Mouse (Mus musculus): Measurements from ENCODE around the gene Smc5. TPM values are rescaled to one million over a fixed set of nuclear protein-coding genes. Genes with fewer than 3 reads are reported as not detected.

Gene Smc5
- polyA plus RNA-seq, 1 experiment from 2014 or later = 29.3 TPM

GRCm38 (mm10) chr19:23162877-23163276 lies 110.8 kb downstream of the Smc5 start:
- H3K27ac ChIP-seq = no peak overlapping the region
- no peak for ATAC-seq (ENCODE audit: low FRiP score)
- no peak overlapping the region for H3K4me2 ChIP-seq
- 0 out of 2 replicates have a peak, but pooled peaks cover 4% of the 10 kb centered on the region for H3K4me1 ChIP-seq (replicated peaks)
- no peak overlapping the region for H3K9ac ChIP-seq
- H3K4me3 ChIP-seq = no peak overlapping the region
- H3K27me3 ChIP-seq = no peaks in the 10 kb centered on the region
- no peaks in the 10 kb centered on the region for H3K36me3 ChIP-seq
- no peaks in the 10 kb centered on the region for H3K9me3 ChIP-seq
- 80% methylated on average over 6 of the region's 6 CpGs for WGBS

GRCm38 (mm10) chr19:23162387-23162809 lies 111.3 kb downstream of the Smc5 start:
- Histone ChIP-seq H3K27me3 (no peaks in the 10 kb centered on the region), H3K9me3 (no peaks in the 10 kb centered on the region), H3K27ac (no peak overlapping the region), H3K4me1 (replicated peaks) (0 out of 2 replicates have a peak, but pooled peaks cover 4% of the 10 kb centered on the region), H3K9ac (no peak overlapping the region), H3K4me3 (no peak overlapping the region), H3K36me3 (no peaks in the 10 kb centered on the region), H3K4me2 (no peak overlapping the region)
- no peak for ATAC-seq (ENCODE audit: low FRiP score)
- 47% methylated on average over 8 of the region's 8 CpGs for WGBS

DNA sequence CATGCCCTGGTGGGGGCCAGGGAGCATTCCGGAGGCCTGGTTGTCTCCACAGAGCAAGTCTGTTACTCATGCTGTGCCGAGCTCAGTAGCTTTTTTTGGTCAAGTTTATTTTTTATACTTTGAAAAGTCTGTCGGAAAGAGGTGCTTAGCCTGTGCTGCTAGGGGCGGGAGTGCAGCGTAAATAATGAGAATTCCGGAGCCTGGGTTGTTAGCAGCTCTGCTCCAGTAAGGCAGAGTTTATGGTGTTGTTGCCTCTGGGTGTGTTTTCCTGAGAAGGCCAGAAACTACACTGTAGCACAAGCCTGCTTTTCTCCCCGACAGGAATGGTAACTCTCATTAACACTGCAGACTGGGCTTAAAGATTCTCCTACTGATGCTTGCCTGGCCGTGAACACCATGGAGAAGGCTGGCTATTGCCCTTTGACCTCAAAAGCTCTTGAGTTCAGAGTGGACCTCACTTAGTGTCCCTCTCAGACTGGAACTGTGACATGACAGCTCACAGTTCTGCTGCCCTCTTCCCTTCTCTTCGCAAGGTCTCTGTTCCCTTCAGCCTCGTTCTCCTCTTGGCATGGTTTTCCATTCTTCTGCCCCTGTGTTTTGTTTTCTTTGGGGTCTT lies 113.8 kb downstream of the Smc5 start:
- no peaks in the 10 kb centered on the region for H3K36me3 ChIP-seq
- 83% methylated on average over 10 of the region's 10 CpGs for WGBS
- H3K9me3 ChIP-seq = no peaks in the 10 kb centered on the region
- no peak overlapping the region for H3K27ac ChIP-seq
- no peak overlapping the region for H3K4me2 ChIP-seq
- no peak overlapping the region for H3K4me3 ChIP-seq
- H3K9ac ChIP-seq = no peak overlapping the region
- H3K27me3 ChIP-seq = no peaks in the 10 kb centered on the region
- H3K4me1 ChIP-seq (replicated peaks) = 0 out of 2 replicates have a peak, but pooled peaks cover 4% of the 10 kb centered on the region
- no peak for ATAC-seq (ENCODE audit: low FRiP score)

Other genes with a start within 250 kb of the Smc5 start
- gene Klf9, start 132.7 kb downstream of the Smc5 start, polyA plus RNA-seq (2015; fragmentation: Nextera tagmentation; extraction: Ambion mirVana) = 1.4 and 1.8 TPM in 2 replicates
- 0.99 and 1.4 TPM in 2 replicates for gene Mamdc2, start 174.5 kb upstream of the Smc5 start, polyA plus RNA-seq (2015; fragmentation: Nextera tagmentation; extraction: Ambion mirVana)